Mouse (Mus musculus): ENCODE results near the gene Pdzrn4. TPM values are rescaled to one million over a fixed set of nuclear protein-coding genes. Genes with fewer than 3 reads are reported as not detected.

Pdzrn4 gene
- polyA plus RNA-seq, 1 experiment = not detected

DNA sequence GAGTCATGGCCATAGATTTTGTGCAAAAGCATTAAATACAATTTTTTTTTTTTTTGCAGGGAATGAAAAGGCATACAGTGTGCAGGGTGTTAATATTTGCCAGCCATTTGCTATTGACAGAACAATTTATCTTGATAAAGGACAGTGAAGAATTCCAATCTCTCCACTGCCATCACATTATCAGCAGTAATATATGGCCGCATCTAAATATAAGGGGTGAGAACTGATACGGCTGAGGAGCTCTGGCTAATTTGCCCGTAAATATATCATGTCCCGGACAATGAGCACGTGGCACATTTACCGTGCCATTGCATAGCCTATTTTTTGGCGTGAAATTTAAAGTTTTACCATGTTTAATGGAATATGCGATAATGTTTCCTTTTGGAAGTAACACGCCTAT lies 128.7 kb downstream of the Pdzrn4 start:
- Histone ChIP-seq H3K4me1 (ENCODE audit: control insufficient read depth, insufficient read depth, low read length) (peaks cover 1% of the 10 kb centered on the region), H3K4me3 (ENCODE audit: low read depth, low read length) (no peak overlapping the region), H3K9ac (ENCODE audit: low read depth, poor library complexity, severe bottlenecking) (no peak overlapping the region), H3K36me3 (ENCODE audit: control insufficient read depth, insufficient read depth, low read length, poor library complexity, severe bottlenecking) (no peaks in the 10 kb centered on the region), H3K9me3 (replicated peaks; ENCODE audit: control insufficient read depth, insufficient read depth, low read length, poor library complexity, severe bottlenecking) (no peaks in the 10 kb centered on the region), H3K27me3 (ENCODE audit: control insufficient read depth, insufficient read depth, low read length, poor library complexity, severe bottlenecking) (no peaks in the 10 kb centered on the region), H3K27ac (ENCODE audit: insufficient read depth, low read length) (no peak overlapping the region)
- no peak for TF ChIP-seq CTCF (IDR thresholded peaks at IDR 0.05; ENCODE audit: low read depth, low read length)
- TF ChIP-seq EP300 (IDR thresholded peaks at IDR 0.05; ENCODE audit: insufficient read depth, low read depth, low read length) = no peak
- no peak for TF ChIP-seq POLR2A (IDR thresholded peaks at IDR 0.05; ENCODE audit: insufficient read depth, low read length)

DNA sequence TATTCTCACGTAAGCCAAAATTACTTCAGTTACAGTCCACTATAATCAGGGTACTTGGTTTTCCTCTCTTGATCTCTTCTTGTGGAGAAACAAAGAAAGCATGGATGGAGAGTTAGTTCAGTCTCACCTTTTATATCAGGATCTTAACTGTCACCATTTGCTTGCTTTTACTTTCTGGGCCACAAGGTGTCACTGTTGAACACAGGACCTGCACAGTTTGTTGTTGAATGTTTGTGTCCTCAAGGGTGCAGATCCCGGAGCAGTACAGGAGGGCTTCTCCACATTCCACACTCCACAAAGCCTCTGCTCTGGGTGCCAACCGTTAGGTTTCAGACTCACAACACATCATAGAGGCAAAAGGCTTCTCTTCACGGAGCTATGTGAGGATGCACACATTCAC lies 130.1 kb downstream of the Pdzrn4 start:
- H3K9me3 ChIP-seq (replicated peaks; ENCODE audit: control insufficient read depth, insufficient read depth, low read length, poor library complexity, severe bottlenecking) = no peaks in the 10 kb centered on the region
- H3K4me3 ChIP-seq (ENCODE audit: low read depth, low read length) = no peak overlapping the region
- no peak overlapping the region for H3K9ac ChIP-seq (ENCODE audit: low read depth, poor library complexity, severe bottlenecking)
- TF ChIP-seq CTCF (IDR thresholded peaks at IDR 0.05; ENCODE audit: low read depth, low read length) (peak; percentile 41), POLR2A (IDR thresholded peaks at IDR 0.05; ENCODE audit: insufficient read depth, low read length) (no peak)
- H3K4me1 ChIP-seq (ENCODE audit: control insufficient read depth, insufficient read depth, low read length) = no peaks in the 10 kb centered on the region
- no peaks in the 10 kb centered on the region for H3K36me3 ChIP-seq (ENCODE audit: control insufficient read depth, insufficient read depth, low read length, poor library complexity, severe bottlenecking)
- no peak overlapping the region for H3K27ac ChIP-seq (ENCODE audit: insufficient read depth, low read length)
- no peaks in the 10 kb centered on the region for H3K27me3 ChIP-seq (ENCODE audit: control insufficient read depth, insufficient read depth, low read length, poor library complexity, severe bottlenecking)

DNA sequence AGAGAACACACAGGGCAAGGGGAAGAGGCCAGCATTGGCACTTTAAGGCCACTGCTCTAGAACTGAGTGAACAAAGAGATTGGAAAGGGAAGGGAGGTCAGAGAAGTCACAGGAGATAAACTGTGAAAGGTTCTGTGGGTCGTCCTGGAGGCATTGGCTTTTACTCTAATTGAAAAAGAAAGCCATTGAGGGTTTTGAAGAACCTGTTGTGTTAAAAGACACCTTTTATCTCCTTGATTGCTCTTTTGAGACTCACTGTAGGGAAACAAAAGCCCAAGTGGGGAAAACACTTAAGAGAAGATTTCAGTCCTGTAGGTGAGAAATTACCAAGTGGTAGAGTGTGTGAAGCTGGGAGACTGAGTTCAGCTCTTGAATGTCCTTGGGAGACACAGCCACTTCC lies 146.6 kb downstream of the Pdzrn4 start:
- no peak overlapping the region for H3K9ac ChIP-seq (ENCODE audit: low read depth, poor library complexity, severe bottlenecking)
- TF ChIP-seq POLR2A (IDR thresholded peaks at IDR 0.05; ENCODE audit: insufficient read depth, low read length) (no peak), CTCF (IDR thresholded peaks at IDR 0.05; ENCODE audit: low read depth, low read length) (no peak), EP300 (IDR thresholded peaks at IDR 0.05; ENCODE audit: insufficient read depth, low read depth, low read length) (no peak)
- H3K27ac ChIP-seq (ENCODE audit: insufficient read depth, low read length) = no peak overlapping the region
- H3K9me3 ChIP-seq (replicated peaks; ENCODE audit: control insufficient read depth, insufficient read depth, low read length, poor library complexity, severe bottlenecking) = no peaks in the 10 kb centered on the region
- no peak overlapping the region for H3K4me3 ChIP-seq (ENCODE audit: low read depth, low read length)
- H3K27me3 ChIP-seq (ENCODE audit: control insufficient read depth, insufficient read depth, low read length, poor library complexity, severe bottlenecking) = peaks cover 4% of the 10 kb centered on the region; the same call in 1 of the 2 replicates
- no peaks in the 10 kb centered on the region for H3K4me1 ChIP-seq (ENCODE audit: control insufficient read depth, insufficient read depth, low read length)
- no peaks in the 10 kb centered on the region for H3K36me3 ChIP-seq (ENCODE audit: control insufficient read depth, insufficient read depth, low read length, poor library complexity, severe bottlenecking)

DNA sequence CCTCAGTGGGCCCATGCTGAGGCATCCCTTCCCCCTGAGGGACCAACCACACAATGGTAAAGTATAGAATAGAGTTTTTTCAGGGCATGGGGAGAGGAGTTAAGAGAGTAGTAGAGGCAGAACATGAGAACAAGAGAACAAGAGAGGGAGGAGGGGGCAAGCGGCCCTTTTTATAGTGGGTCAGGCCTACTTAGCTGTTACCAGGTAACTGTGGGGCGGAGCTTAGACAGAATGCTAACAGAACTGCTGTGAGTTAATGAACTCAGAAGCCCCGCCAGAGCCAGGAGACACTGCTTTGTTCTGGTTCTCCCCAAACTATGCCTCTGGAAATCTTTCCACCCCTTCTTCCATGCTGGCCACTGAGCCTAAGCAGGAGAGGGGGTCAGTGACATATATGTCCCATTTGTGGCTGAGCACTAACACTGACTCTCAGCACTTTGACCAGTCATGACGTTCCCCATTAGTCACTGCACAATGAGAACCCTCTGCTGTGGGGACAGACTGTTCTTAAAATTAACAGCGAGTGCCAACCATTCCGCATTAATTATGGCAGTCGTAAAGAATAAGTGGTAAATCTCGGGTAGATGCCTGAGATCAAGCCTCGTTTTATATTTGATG lies 150.7 kb downstream of the Pdzrn4 start:
- H3K4me3 ChIP-seq (ENCODE audit: low read depth, low read length) = no peak overlapping the region
- H3K9me3 ChIP-seq (replicated peaks; ENCODE audit: control insufficient read depth, insufficient read depth, low read length, poor library complexity, severe bottlenecking) = no peaks in the 10 kb centered on the region
- no peaks in the 10 kb centered on the region for H3K36me3 ChIP-seq (ENCODE audit: control insufficient read depth, insufficient read depth, low read length, poor library complexity, severe bottlenecking)
- TF ChIP-seq POLR2A (IDR thresholded peaks at IDR 0.05; ENCODE audit: insufficient read depth, low read length) (no peak), CTCF (IDR thresholded peaks at IDR 0.05; ENCODE audit: low read depth, low read length) (no peak), EP300 (IDR thresholded peaks at IDR 0.05; ENCODE audit: insufficient read depth, low read depth, low read length) (no peak)
- no peaks in the 10 kb centered on the region for H3K27me3 ChIP-seq (ENCODE audit: control insufficient read depth, insufficient read depth, low read length, poor library complexity, severe bottlenecking)
- H3K27ac ChIP-seq (ENCODE audit: insufficient read depth, low read length) = no peak overlapping the region
- no peak overlapping the region for H3K9ac ChIP-seq (ENCODE audit: low read depth, poor library complexity, severe bottlenecking)
- no peaks in the 10 kb centered on the region for H3K4me1 ChIP-seq (ENCODE audit: control insufficient read depth, insufficient read depth, low read length)

DNA sequence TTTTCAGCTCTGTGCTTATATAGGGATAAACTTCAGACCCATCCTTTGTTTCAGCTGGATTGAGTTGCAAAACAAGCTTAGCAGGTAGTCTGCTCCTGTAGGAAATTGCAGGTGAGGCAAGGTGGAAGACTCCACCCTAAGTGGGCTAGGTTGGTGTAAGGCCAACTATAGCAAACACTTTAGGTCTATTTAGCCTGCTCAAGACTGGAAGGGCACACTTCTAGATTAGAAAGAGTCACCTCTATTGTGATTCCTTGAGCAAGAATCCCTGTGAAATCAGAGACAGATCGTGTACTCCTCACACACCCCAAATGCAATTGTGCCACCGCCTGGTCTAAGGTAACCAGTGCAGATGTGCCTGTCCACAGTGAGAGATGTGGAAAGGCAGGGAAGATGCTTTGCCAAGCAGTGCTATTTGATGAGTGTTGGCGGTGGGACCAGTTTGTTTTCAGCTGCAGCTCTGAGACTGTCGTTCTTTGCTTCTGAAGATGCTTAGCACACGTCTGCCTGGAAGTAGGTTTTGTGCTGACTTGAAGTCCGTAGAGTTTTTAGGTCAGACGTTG lies 158.4 kb downstream of the Pdzrn4 start:
- H3K27me3 ChIP-seq (ENCODE audit: control insufficient read depth, insufficient read depth, low read length, poor library complexity, severe bottlenecking) = no peaks in the 10 kb centered on the region
- H3K9ac ChIP-seq (ENCODE audit: low read depth, poor library complexity, severe bottlenecking) = no peak overlapping the region
- H3K36me3 ChIP-seq (ENCODE audit: control insufficient read depth, insufficient read depth, low read length, poor library complexity, severe bottlenecking) = no peaks in the 10 kb centered on the region
- H3K4me3 ChIP-seq (ENCODE audit: low read depth, low read length) = no peak overlapping the region
- no peak overlapping the region for H3K27ac ChIP-seq (ENCODE audit: insufficient read depth, low read length)
- H3K4me1 ChIP-seq (ENCODE audit: control insufficient read depth, insufficient read depth, low read length) = peaks cover 2% of the 10 kb centered on the region
- H3K9me3 ChIP-seq (replicated peaks; ENCODE audit: control insufficient read depth, insufficient read depth, low read length, poor library complexity, severe bottlenecking) = no peaks in the 10 kb centered on the region
- TF ChIP-seq EP300 (IDR thresholded peaks at IDR 0.05; ENCODE audit: insufficient read depth, low read depth, low read length) (no peak), CTCF (IDR thresholded peaks at IDR 0.05; ENCODE audit: low read depth, low read length) (peak; percentile 16), POLR2A (IDR thresholded peaks at IDR 0.05; ENCODE audit: insufficient read depth, low read length) (no peak)

DNA sequence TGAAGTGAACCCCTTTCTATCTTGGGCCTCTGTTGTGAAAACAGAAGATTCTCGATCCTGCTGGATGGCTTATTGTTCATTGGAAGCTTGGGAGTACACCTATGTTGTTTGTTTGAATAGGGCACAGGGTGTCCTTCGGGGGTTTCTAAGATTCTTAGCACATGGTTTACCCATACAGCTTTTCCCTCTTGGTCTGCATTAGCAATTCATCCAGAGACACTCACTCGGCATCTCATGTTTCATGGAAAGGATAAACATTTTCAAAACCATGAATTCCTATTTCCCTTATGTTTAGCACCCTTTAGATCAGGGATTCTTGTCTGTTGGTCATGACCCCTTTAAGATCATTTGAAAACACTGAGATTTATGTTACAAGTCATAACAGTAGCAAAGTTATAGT lies 159.0 kb downstream of the Pdzrn4 start:
- no peaks in the 10 kb centered on the region for H3K36me3 ChIP-seq (ENCODE audit: control insufficient read depth, insufficient read depth, low read length, poor library complexity, severe bottlenecking)
- no peaks in the 10 kb centered on the region for H3K9me3 ChIP-seq (replicated peaks; ENCODE audit: control insufficient read depth, insufficient read depth, low read length, poor library complexity, severe bottlenecking)
- H3K4me3 ChIP-seq (ENCODE audit: low read depth, low read length) = no peak overlapping the region
- H3K4me1 ChIP-seq (ENCODE audit: control insufficient read depth, insufficient read depth, low read length) = peaks cover 2% of the 10 kb centered on the region
- H3K27ac ChIP-seq (ENCODE audit: insufficient read depth, low read length) = no peak overlapping the region
- no peak for TF ChIP-seq EP300 (IDR thresholded peaks at IDR 0.05; ENCODE audit: insufficient read depth, low read depth, low read length)
- TF ChIP-seq CTCF (IDR thresholded peaks at IDR 0.05; ENCODE audit: low read depth, low read length) = no peak
- TF ChIP-seq POLR2A (IDR thresholded peaks at IDR 0.05; ENCODE audit: insufficient read depth, low read length) = no peak
- H3K9ac ChIP-seq (ENCODE audit: low read depth, poor library complexity, severe bottlenecking) = no peak overlapping the region
- no peaks in the 10 kb centered on the region for H3K27me3 ChIP-seq (ENCODE audit: control insufficient read depth, insufficient read depth, low read length, poor library complexity, severe bottlenecking)
